Mouse (Mus musculus) testis, adult 2 months (tissue): Measurements from ENCODE around the gene Bri3bp. TPM values are rescaled to one million over a fixed set of nuclear protein-coding genes. Genes with fewer than 3 reads are reported as not detected.

Experiments
- H3K27ac ChIP-seq: fragments of 200-500 bp; 2 replicates; pipeline ENCODE4 v1.5.1; 2012; ENCODE audit warnings: low read depth, low read length; ENCODE audit not compliant: control insufficient read depth, insufficient read depth
- H3K27me3 ChIP-seq: fragments of 200-500 bp; 2 replicates; pipeline ENCODE4 v1.6.1; 2012; ENCODE audit warnings: mild to moderate bottlenecking, low read length, moderate library complexity; ENCODE audit not compliant: control insufficient read depth, insufficient read depth
- H3K36me3 ChIP-seq: fragments of 200-500 bp; 2 replicates; pipeline ENCODE4 v1.6.1; 2012; ENCODE audit warnings: mild to moderate bottlenecking, low read length; ENCODE audit not compliant: control insufficient read depth, insufficient read depth
- H3K4me1 ChIP-seq: fragments of 200-500 bp; 2 replicates; pipeline ENCODE4 v1.6.1; 2012; ENCODE audit warnings: low read length; ENCODE audit not compliant: control insufficient read depth, insufficient read depth
- H3K4me3 ChIP-seq: fragments of 200-500 bp; 2 replicates; pipeline ENCODE4 v1.5.1; 2012; ENCODE audit warnings: low read depth, mild to moderate bottlenecking, low read length, moderate library complexity, mixed read lengths; ENCODE audit not compliant: control insufficient read depth
- CTCF ChIP-seq: fragments of 200-500 bp; IDR thresholded peaks from 2 replicates; pipeline ENCODE4 v1.5.1; 2012; ENCODE audit warnings: low read depth, mild to moderate bottlenecking, inconsistent platforms, low read length, moderate library complexity; ENCODE audit not compliant: control insufficient read depth, insufficient read depth, insufficient replicate concordance
- POLR2A ChIP-seq: fragments of 200-500 bp; IDR thresholded peaks from 2 replicates; pipeline ENCODE4 v1.6.1; 2012; ENCODE audit warnings: low read depth, mild to moderate bottlenecking, inconsistent platforms, low read length, moderate library complexity; ENCODE audit not compliant: control insufficient read depth
- polyA plus RNA-seq: library from polyadenylated mRNA; depleted of rRNA; stranded (reverse); fragments of >200 nt; gene quantifications from 2 replicates; pipeline ENCODE4 v1.2.3, GENCODE M21; 2012

Bri3bp gene
- polyA plus RNA-seq, 1 experiment: 41.4 TPM

GRCm38 (mm10) chr5:125461868-125462445 is 20.6 kb downstream of the Bri3bp start:
- TF ChIP-seq POLR2A: no peak
- TF ChIP-seq CTCF: peak; percentile 47; the same call in 1 of the 2 replicates
- peaks cover 6% of the 10 kb centered on the region for H3K4me1 ChIP-seq
- no peak overlapping the region for H3K4me3 ChIP-seq
- no peaks in the 10 kb centered on the region for H3K27me3 ChIP-seq
- H3K27ac ChIP-seq: no peak overlapping the region
- H3K36me3 ChIP-seq: no peaks in the 10 kb centered on the region

GRCm38 (mm10) chr5:125465192-125465591 is 23.8 kb downstream of the Bri3bp start:
- Histone ChIP-seq H3K36me3 (no peaks in the 10 kb centered on the region), H3K4me3 (peak overlapping the region; percentile 43; the same call in 1 of the 2 replicates), H3K27me3 (no peaks in the 10 kb centered on the region), H3K27ac (no peak overlapping the region; the same call in 1 of the 2 replicates), H3K4me1 (peaks cover 6% of the 10 kb centered on the region)
- TF ChIP-seq POLR2A (no peak), CTCF (no peak)

GRCm38 (mm10) chr5:125465701-125466106 is 24.3 kb downstream of the Bri3bp start:
- Histone ChIP-seq H3K27ac (no peak overlapping the region), H3K4me1 (peaks cover 6% of the 10 kb centered on the region), H3K36me3 (no peaks in the 10 kb centered on the region), H3K27me3 (no peaks in the 10 kb centered on the region), H3K4me3 (peak overlapping the region; percentile 23; the same call in 1 of the 2 replicates)
- no peak for TF ChIP-seq CTCF
- no peak for TF ChIP-seq POLR2A

GRCm38 (mm10) chr5:125466483-125466882 is 25.1 kb downstream of the Bri3bp start:
- Histone ChIP-seq H3K36me3 (no peaks in the 10 kb centered on the region), H3K27me3 (no peaks in the 10 kb centered on the region), H3K4me1 (peaks cover 6% of the 10 kb centered on the region), H3K4me3 (no peak overlapping the region), H3K27ac (no peak overlapping the region)
- TF ChIP-seq CTCF (no peak), POLR2A (no peak)

GRCm38 (mm10) chr5:125467261-125467660 is 25.9 kb downstream of the Bri3bp start:
- Histone ChIP-seq H3K27me3 (no peaks in the 10 kb centered on the region), H3K4me1 (peaks cover 6% of the 10 kb centered on the region), H3K4me3 (no peak overlapping the region), H3K27ac (no peak overlapping the region), H3K36me3 (no peaks in the 10 kb centered on the region)
- no peak for TF ChIP-seq CTCF
- TF ChIP-seq POLR2A: no peak

GRCm38 (mm10) chr5:125470713-125471112 is 29.3 kb downstream of the Bri3bp start:
- TF ChIP-seq POLR2A (no peak), CTCF (no peak)
- Histone ChIP-seq H3K4me1 (peaks cover 2% of the 10 kb centered on the region; the same call in 1 of the 2 replicates), H3K4me3 (no peak overlapping the region), H3K27ac (no peak overlapping the region), H3K36me3 (no peaks in the 10 kb centered on the region), H3K27me3 (no peaks in the 10 kb centered on the region)

GRCm38 (mm10) chr5:125472796-125473475 is 31.6 kb downstream of the Bri3bp start:
- Histone ChIP-seq H3K4me1 (peaks cover 13% of the 10 kb centered on the region), H3K27me3 (no peaks in the 10 kb centered on the region), H3K36me3 (no peaks in the 10 kb centered on the region), H3K4me3 (no peak overlapping the region), H3K27ac (no peak overlapping the region)
- no peak for TF ChIP-seq POLR2A
- TF ChIP-seq CTCF: no peak

- Histone ChIP-seq H3K27ac (no peak overlapping the region), H3K27me3 (no peaks in the 10 kb centered on the region)
- TF ChIP-seq POLR2A (no peak), CTCF (no peak)
Observed at GRCm38 (mm10) chr5:125475030-125475429, 33.7 kb downstream of the Bri3bp start.

More at GRCm38 (mm10) chr5:125475030-125475429, 33.7 kb downstream of the Bri3bp start:
- Histone ChIP-seq H3K4me3 (peak overlapping the region; percentile 95; the same call in 1 of the 2 replicates), H3K4me1 (peaks cover 13% of the 10 kb centered on the region), H3K36me3 (no peaks in the 10 kb centered on the region)
